Mouse (Mus musculus): Measurements from ENCODE around the gene Capns2. TPM values are rescaled to one million over a fixed set of nuclear protein-coding genes. Genes with fewer than 3 reads are reported as not detected.
"Not testable (repeated sequence)": the region's sequence is repeated elsewhere in the genome, so short reads cannot be mapped to it uniquely, and the experiment has no call there.

Capns2 gene
- polyA plus RNA-seq, 1 experiment: 0.49 TPM

- no peaks in the 10 kb centered on the region for H3K36me3 ChIP-seq (ENCODE audit: control insufficient read depth, insufficient read depth, low read length)
- peaks cover 11% of the 10 kb centered on the region; the same call in 1 of the 2 replicates for H3K4me1 ChIP-seq (ENCODE audit: control insufficient read depth, insufficient read depth, insufficient read length)
- 91% methylated on average over 14 of the region's 14 CpGs for WGBS
- TF ChIP-seq POLR2A (IDR thresholded peaks at IDR 0.05; ENCODE audit: low read depth, low read length): no peak
- no peak for TF ChIP-seq CTCF (IDR thresholded peaks at IDR 0.05; ENCODE audit: extremely low read depth, insufficient read depth, insufficient read length, insufficient replicate concordance)
- no peak overlapping the region for H3K27ac ChIP-seq (ENCODE audit: insufficient read depth, low read length)
- H3K4me3 ChIP-seq (ENCODE audit: extremely low read depth, insufficient read depth, insufficient read length): no peak overlapping the region
- H3K27me3 ChIP-seq (ENCODE audit: control insufficient read depth, insufficient read depth, low read length): peaks cover 4% of the 10 kb centered on the region; the same call in 1 of the 2 replicates
- no peak for DNase-seq (ENCODE audit: low read depth in 1 of 2, low spot score in 2 of 2)
Observed at GRCm38 (mm10) chr8:92858475-92859182, 42.6 kb upstream of the Capns2 start.

- WGBS: 91% methylated on average over 1 of the region's 1 CpGs
- H3K27ac ChIP-seq (ENCODE audit: insufficient read depth, low read length): no peak overlapping the region
- H3K27me3 ChIP-seq (ENCODE audit: control insufficient read depth, insufficient read depth, low read length): no peaks in the 10 kb centered on the region
- no peak overlapping the region for H3K4me3 ChIP-seq (ENCODE audit: extremely low read depth, insufficient read depth, insufficient read length)
- H3K4me1 ChIP-seq (ENCODE audit: control insufficient read depth, insufficient read depth, insufficient read length): no peaks in the 10 kb centered on the region
- TF ChIP-seq POLR2A (IDR thresholded peaks at IDR 0.05; ENCODE audit: low read depth, low read length): no peak
- TF ChIP-seq CTCF (IDR thresholded peaks at IDR 0.05; ENCODE audit: extremely low read depth, insufficient read depth, insufficient read length, insufficient replicate concordance): no peak
- DNase-seq (ENCODE audit: low read depth in 1 of 2, low spot score in 2 of 2): no peak
- no peaks in the 10 kb centered on the region for H3K36me3 ChIP-seq (ENCODE audit: control insufficient read depth, insufficient read depth, low read length)
Observed at GRCm38 (mm10) chr8:92861977-92862376, 39.2 kb upstream of the Capns2 start.

- H3K27ac ChIP-seq (ENCODE audit: insufficient read depth, low read length): no peak overlapping the region
- no peaks in the 10 kb centered on the region for H3K27me3 ChIP-seq (ENCODE audit: control insufficient read depth, insufficient read depth, low read length)
- 42% methylated on average over 7 of the region's 7 CpGs for WGBS
- no peak for DNase-seq (ENCODE audit: low read depth in 1 of 2, low spot score in 2 of 2)
- TF ChIP-seq POLR2A (IDR thresholded peaks at IDR 0.05; ENCODE audit: low read depth, low read length): no peak
- no peak for TF ChIP-seq CTCF (IDR thresholded peaks at IDR 0.05; ENCODE audit: extremely low read depth, insufficient read depth, insufficient read length, insufficient replicate concordance)
- H3K4me1 ChIP-seq (ENCODE audit: control insufficient read depth, insufficient read depth, insufficient read length): no peaks in the 10 kb centered on the region
- no peaks in the 10 kb centered on the region for H3K36me3 ChIP-seq (ENCODE audit: control insufficient read depth, insufficient read depth, low read length)
- no peak overlapping the region for H3K4me3 ChIP-seq (ENCODE audit: extremely low read depth, insufficient read depth, insufficient read length)
Observed at GRCm38 (mm10) chr8:92870281-92870680, 30.9 kb upstream of the Capns2 start.

GRCm38 (mm10) chr8:92872063-92872759 is 29.0 kb upstream of the Capns2 start:
- 87% methylated on average over 10 of the region's 10 CpGs for WGBS
- DNase-seq (ENCODE audit: low read depth in 1 of 2, low spot score in 2 of 2): no peak
- Histone ChIP-seq H3K4me1 (ENCODE audit: control insufficient read depth, insufficient read depth, insufficient read length) (no peaks in the 10 kb centered on the region), H3K4me3 (ENCODE audit: extremely low read depth, insufficient read depth, insufficient read length) (no peak overlapping the region), H3K36me3 (ENCODE audit: control insufficient read depth, insufficient read depth, low read length) (no peaks in the 10 kb centered on the region), H3K27me3 (ENCODE audit: control insufficient read depth, insufficient read depth, low read length) (no peaks in the 10 kb centered on the region), H3K27ac (ENCODE audit: insufficient read depth, low read length) (no peak overlapping the region)
- TF ChIP-seq CTCF (IDR thresholded peaks at IDR 0.05; ENCODE audit: extremely low read depth, insufficient read depth, insufficient read length, insufficient replicate concordance) (no peak), POLR2A (IDR thresholded peaks at IDR 0.05; ENCODE audit: low read depth, low read length) (no peak)

GRCm38 (mm10) chr8:92875795-92876194 is 25.4 kb upstream of the Capns2 start:
- H3K27ac ChIP-seq (ENCODE audit: insufficient read depth, low read length): no peak overlapping the region
- no peaks in the 10 kb centered on the region for H3K4me1 ChIP-seq (ENCODE audit: control insufficient read depth, insufficient read depth, insufficient read length)
- 41% methylated on average over 10 of the region's 10 CpGs for WGBS
- no peaks in the 10 kb centered on the region for H3K27me3 ChIP-seq (ENCODE audit: control insufficient read depth, insufficient read depth, low read length)
- no peak for TF ChIP-seq CTCF (IDR thresholded peaks at IDR 0.05; ENCODE audit: extremely low read depth, insufficient read depth, insufficient read length, insufficient replicate concordance)
- no peak for DNase-seq (ENCODE audit: low read depth in 1 of 2, low spot score in 2 of 2)
- peaks cover 3% of the 10 kb centered on the region for H3K36me3 ChIP-seq (ENCODE audit: control insufficient read depth, insufficient read depth, low read length)
- H3K4me3 ChIP-seq (ENCODE audit: extremely low read depth, insufficient read depth, insufficient read length): no peak overlapping the region

- TF ChIP-seq CTCF (IDR thresholded peaks at IDR 0.05; ENCODE audit: extremely low read depth, insufficient read depth, insufficient read length, insufficient replicate concordance) (no peak), POLR2A (IDR thresholded peaks at IDR 0.05; ENCODE audit: low read depth, low read length) (no peak)
- H3K4me1 ChIP-seq (ENCODE audit: control insufficient read depth, insufficient read depth, insufficient read length): no peaks in the 10 kb centered on the region
- WGBS: 62% methylated on average over 4 of the region's 4 CpGs
- peaks cover 3% of the 10 kb centered on the region for H3K36me3 ChIP-seq (ENCODE audit: control insufficient read depth, insufficient read depth, low read length)
- no peak for DNase-seq (ENCODE audit: low read depth in 1 of 2, low spot score in 2 of 2)
- no peaks in the 10 kb centered on the region for H3K27me3 ChIP-seq (ENCODE audit: control insufficient read depth, insufficient read depth, low read length)
- no peak overlapping the region for H3K4me3 ChIP-seq (ENCODE audit: extremely low read depth, insufficient read depth, insufficient read length)
- no peak overlapping the region for H3K27ac ChIP-seq (ENCODE audit: insufficient read depth, low read length)
Observed at GRCm38 (mm10) chr8:92881247-92881646, 20.0 kb upstream of the Capns2 start.

GRCm38 (mm10) chr8:92883771-92884170 is 17.4 kb upstream of the Capns2 start:
- Histone ChIP-seq H3K4me3 (ENCODE audit: extremely low read depth, insufficient read depth, insufficient read length) (no peak overlapping the region), H3K27me3 (ENCODE audit: control insufficient read depth, insufficient read depth, low read length) (no peaks in the 10 kb centered on the region), H3K27ac (ENCODE audit: insufficient read depth, low read length) (no peak overlapping the region), H3K36me3 (ENCODE audit: control insufficient read depth, insufficient read depth, low read length) (peaks cover 3% of the 10 kb centered on the region), H3K4me1 (ENCODE audit: control insufficient read depth, insufficient read depth, insufficient read length) (no peaks in the 10 kb centered on the region)
- no peak for DNase-seq (ENCODE audit: low read depth in 1 of 2, low spot score in 2 of 2)
- TF ChIP-seq POLR2A (IDR thresholded peaks at IDR 0.05; ENCODE audit: low read depth, low read length) (no peak), CTCF (IDR thresholded peaks at IDR 0.05; ENCODE audit: extremely low read depth, insufficient read depth, insufficient read length, insufficient replicate concordance) (no peak)
- WGBS: 69% methylated on average over 2 of the region's 2 CpGs

GRCm38 (mm10) chr8:92892216-92892615 is 9.0 kb upstream of the Capns2 start:
- H3K27me3 ChIP-seq (ENCODE audit: control insufficient read depth, insufficient read depth, low read length); H3K4me3 ChIP-seq (ENCODE audit: extremely low read depth, insufficient read depth, insufficient read length); H3K27ac ChIP-seq (ENCODE audit: insufficient read depth, low read length); H3K36me3 ChIP-seq (ENCODE audit: control insufficient read depth, insufficient read depth, low read length); H3K4me1 ChIP-seq (ENCODE audit: control insufficient read depth, insufficient read depth, insufficient read length); DNase-seq (ENCODE audit: low read depth in 1 of 2, low spot score in 2 of 2): not testable (repeated sequence)
- 90% methylated on average over 3 of the region's 3 CpGs for WGBS

Data from spleen, adult 2 months (tissue).